Mouse (Mus musculus) left cerebral cortex, adult 18-20 months (tissue): ENCODE results near the gene Gtf2f2. TPM values are rescaled to one million over a fixed set of nuclear protein-coding genes. Genes with fewer than 3 reads are reported as not detected.

Source experiments
- DNase-seq, 2 experiments: peaks; one replicate each; pipeline ENCODE4 v3.0.0; 2021 to 2022; ENCODE audit warnings: low spot score in 2 of 2, mixed read lengths in 1 of 2
- long read RNA-seq, 2 experiments: library from polyadenylated mRNA; stranded (forward); transcript quantifications; one replicate each; pipeline ENCODE4 v2.0.0; 2021
- total RNA-seq, 2 experiments: library from RNA; stranded (reverse); gene quantifications; 2 replicates each; pipeline ENCODE4 v1.2.3; 2021

Gtf2f2 gene
- total RNA-seq: 10 to 100 TPM; 16.3 to 17.3 TPM
- long read RNA-seq, experiment 1, transcript Gtf2f2-201 (8 exons, 1,467 nt): major isoform, 17 of 24 reads
- long read RNA-seq, experiment 1, partial matches to known transcripts: 1 of 24 reads
- long read RNA-seq, experiment 1, other reads (novel, unspliced or antisense): 6 of 24 reads
- long read RNA-seq, experiment 2, transcript Gtf2f2-201 (8 exons, 1,467 nt): major isoform, 13 of 16 reads
- long read RNA-seq, experiment 2, partial matches to known transcripts: 3 of 16 reads
- long read RNA-seq, experiment 2, other reads (novel, unspliced or antisense): 0 of 16 reads

GRCm38 (mm10) chr14:76010102-76011061 is at the start of gene Gtf2f2:
Gene Gtf2f2, minus strand, starts transcription at chr14:76010865.
- peak; percentile 95 to 96 for DNase-seq

GRCm38 (mm10) chr14:76059441-76059840 is 48.8 kb upstream of the Gtf2f2 start:
- DNase-seq: no peak

GRCm38 (mm10) chr14:76053726-76054125 is 43.1 kb upstream of the Gtf2f2 start:
- no peak for DNase-seq

- DNase-seq: no peak
Measured at GRCm38 (mm10) chr14:76051966-76052365, 41.3 kb upstream of the Gtf2f2 start.

GRCm38 (mm10) chr14:76045767-76046166 is 35.1 kb upstream of the Gtf2f2 start:
- no peak for DNase-seq

GRCm38 (mm10) chr14:76044164-76044557 is 33.5 kb upstream of the Gtf2f2 start:
- DNase-seq: no peak

GRCm38 (mm10) chr14:76043251-76044163 is 32.8 kb upstream of the Gtf2f2 start:
- peak in 1 of 2 experiments; percentile 13 for DNase-seq

GRCm38 (mm10) chr14:76033221-76033637 is 22.6 kb upstream of the Gtf2f2 start:
- no peak for DNase-seq

- no peak for DNase-seq
Measured at GRCm38 (mm10) chr14:76032671-76033136, 22.0 kb upstream of the Gtf2f2 start.

- DNase-seq: no peak
Measured at GRCm38 (mm10) chr14:76031117-76031842, 20.6 kb upstream of the Gtf2f2 start.

- DNase-seq: no peak
Measured at GRCm38 (mm10) chr14:76024641-76025040, 14.0 kb upstream of the Gtf2f2 start.

- DNase-seq: no peak
Measured at GRCm38 (mm10) chr14:76020927-76021719, 10.5 kb upstream of the Gtf2f2 start.

GRCm38 (mm10) chr14:76020259-76020785 is 9.7 kb upstream of the Gtf2f2 start:
- DNase-seq: no peak

GRCm38 (mm10) chr14:76017785-76018490 is 7.3 kb upstream of the Gtf2f2 start:
- DNase-seq: no peak

- no peak for DNase-seq
Measured at GRCm38 (mm10) chr14:76014331-76014730, 3.7 kb upstream of the Gtf2f2 start.

GRCm38 (mm10) chr14:76011062-76011457 is 395 bp upstream of the Gtf2f2 start:
- no peak for DNase-seq

GRCm38 (mm10) chr14:76009185-76009584 is 1.5 kb downstream of the Gtf2f2 start:
- no peak for DNase-seq

- no peak for DNase-seq
Measured at GRCm38 (mm10) chr14:76008174-76008573, 2.5 kb downstream of the Gtf2f2 start.
